Mouse (Mus musculus): Measurements from ENCODE around the gene Top2a.

The Top2a gene

DNA sequence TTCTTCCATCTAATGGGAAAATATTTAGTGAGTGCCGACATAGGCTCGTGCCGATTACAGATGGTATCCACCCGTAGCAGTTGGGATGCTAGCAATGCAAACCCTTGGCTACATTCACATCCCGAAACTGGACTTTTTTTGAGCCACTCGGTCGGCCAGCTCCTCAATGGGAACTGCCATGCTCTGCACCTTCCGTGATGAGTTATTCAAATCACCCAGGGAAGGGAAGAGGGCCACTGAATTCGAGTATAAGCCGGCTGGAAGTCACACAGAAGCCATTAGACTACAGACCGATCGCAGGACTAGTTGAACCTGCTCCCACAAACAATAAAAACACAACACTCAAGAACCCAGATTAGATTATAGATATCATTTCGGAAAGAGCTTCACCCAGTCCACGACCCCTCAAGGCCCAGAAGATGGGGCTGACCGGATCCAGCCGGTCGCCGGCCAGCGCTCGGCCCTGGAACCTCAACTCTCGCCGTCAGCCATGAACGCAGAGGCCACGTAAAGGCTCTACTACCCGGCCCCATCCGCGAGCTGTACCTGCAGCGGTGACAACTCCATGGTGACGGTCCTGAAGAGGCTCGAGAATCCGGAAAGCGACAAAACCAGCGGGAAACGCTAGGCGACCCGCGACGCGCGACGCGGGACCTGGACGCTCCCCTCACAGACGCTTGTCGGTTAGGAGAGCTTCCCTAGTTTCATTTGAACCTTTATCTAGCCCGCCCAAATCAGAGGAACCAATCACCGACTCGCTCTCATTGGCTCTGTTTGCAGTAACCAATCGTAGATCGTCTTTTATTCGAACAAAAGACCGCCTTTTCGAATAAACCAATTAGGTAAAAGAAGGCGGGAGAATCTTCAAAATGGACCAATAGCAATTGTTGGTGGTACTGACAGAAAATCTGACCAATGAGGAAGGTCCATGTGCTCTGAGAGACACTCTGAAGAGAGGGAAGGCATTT lies at the start of gene Top2a:
TSS of gene Top2a (minus strand) at position 690 of the 968 bp plus-strand sequence.
- DNase-seq, result peak; percentile 92 to 98

DNA sequence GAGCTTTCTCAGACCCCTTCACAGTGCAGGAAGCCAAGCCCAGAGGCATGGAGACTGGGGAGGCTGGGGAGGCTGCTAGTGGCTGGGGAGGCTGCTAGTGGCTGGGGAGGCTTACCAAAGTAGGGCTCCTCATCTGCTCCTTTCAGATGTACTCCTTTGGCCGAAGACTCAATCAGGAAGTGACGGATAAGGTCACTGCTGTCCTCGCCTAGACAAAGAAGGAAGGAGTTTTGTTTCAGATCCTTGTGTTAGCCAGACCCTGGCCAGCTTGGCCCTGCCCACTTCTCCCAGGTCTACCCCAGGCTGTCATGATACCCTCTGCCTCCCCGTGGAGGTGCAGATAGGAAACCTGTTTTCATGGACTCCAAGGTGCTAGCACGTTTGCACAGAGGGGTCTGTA lies 49.8 kb upstream of the Top2a start:
- DNase-seq, result no peak

GRCm38 (mm10) chr11:99071866-99072265 lies 47.9 kb upstream of the Top2a start:
- DNase-seq, result no peak

DNA sequence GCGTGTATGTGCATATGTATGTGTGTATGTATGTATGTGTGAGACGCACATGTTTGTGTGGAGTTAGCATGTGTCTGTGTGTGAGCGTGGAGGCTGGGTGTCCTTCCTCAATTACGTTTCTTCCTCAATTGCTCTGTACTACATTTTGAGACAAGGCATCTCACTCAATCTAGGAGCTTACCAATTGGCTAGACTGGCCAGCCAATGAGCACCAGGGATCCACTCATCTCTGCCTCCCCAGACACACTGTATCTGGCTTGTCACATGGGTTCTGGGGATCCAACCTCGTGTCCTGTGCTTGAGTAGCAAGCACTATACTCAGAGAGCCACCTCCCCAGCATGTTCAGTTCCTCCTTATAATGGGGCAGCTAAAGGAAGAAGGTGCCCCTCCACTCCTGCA lies 44.5 kb upstream of the Top2a start:
- DNase-seq, result no peak

GRCm38 (mm10) chr11:99067591-99067990 lies 43.6 kb upstream of the Top2a start:
- no peak for DNase-seq

DNA sequence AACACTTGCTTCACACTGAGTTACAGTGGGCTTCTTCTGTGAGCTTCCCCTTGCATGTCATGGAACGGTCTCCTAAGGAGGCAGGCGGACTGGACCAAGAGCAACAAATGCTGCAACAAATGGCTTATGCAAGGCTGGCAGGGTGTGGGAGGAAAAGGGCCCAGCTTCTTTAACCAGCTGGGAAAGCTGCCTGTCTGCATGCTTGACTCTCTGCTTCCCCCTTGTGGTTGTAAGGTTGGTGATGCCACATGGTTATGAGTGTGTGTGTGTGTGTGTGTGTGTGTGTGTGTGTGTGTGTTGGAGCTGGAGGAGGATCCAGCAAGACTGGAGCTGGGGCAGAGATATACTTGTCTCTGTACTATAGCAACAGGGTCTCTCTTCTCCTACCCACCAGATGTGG lies 42.0 kb upstream of the Top2a start:
- DNase-seq, result peak; percentile 84 to 91

- no peak for DNase-seq
Measured at GRCm38 (mm10) chr11:99065353-99065752, 41.4 kb upstream of the Top2a start.

GRCm38 (mm10) chr11:99063406-99064131 lies 39.6 kb upstream of the Top2a start:
- DNase-seq, result no peak

DNA sequence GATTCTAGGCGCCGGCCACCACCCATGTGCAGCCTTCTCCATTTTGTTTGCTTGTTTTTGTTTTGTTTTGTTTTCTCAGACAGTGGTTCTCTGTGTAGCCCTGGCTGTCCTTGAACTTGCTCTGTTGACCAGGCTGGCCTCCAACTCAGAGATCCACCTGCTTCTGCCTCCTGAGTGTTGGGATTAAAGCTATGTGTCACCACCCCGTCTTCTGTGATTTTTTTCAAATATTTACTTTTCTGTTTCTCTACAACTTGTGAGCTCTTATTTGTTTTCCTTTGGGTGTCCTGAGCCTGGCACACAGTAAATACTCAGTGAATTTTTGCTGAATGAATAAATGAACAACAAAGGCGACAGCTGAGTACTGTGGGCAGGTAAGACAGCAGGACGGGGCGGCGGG lies 38.7 kb upstream of the Top2a start:
- no peak for DNase-seq

DNA sequence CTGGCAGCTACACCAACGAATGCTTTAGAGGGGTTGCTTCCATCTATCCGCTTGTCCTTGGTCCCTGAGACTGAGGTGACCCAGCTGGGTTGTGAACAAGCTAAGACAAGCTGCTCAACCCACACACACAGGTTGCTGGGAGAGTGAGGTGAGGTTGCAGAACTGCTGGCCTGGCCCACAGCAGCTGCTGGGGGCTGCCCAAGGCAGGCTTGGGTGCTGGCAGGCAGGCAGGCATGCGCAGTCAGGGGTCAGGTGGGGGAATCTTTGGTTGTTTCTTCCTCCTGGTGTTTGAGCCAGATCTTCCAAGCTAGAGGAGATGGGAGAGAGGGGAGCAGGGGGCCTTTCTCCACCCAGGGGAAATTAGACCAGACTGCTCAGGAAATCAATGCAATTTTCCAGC lies 36.4 kb upstream of the Top2a start:
- DNase-seq, result no peak

- DNase-seq, result no peak
Measured at GRCm38 (mm10) chr11:99055571-99056452, 31.8 kb upstream of the Top2a start.

DNA sequence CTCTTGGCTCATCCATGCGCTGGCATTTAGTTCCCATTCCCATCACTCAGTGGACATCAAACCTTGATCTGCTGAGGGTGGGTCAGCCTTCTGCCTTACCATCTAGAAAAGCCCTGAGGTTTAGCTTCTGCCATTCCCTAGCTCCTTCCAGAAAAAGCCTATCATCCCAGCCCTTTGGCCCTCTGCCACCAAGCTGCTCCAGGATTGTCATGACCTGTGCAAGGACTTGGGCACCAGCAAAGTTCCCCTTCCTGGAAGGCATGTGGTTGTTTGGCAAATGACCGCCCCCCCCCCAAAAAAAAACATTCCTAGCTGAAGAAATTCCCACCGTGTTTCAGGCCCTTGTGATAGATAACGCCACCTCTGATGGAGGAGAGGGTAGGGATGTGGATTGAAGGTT lies 31.2 kb upstream of the Top2a start:
- DNase-seq, result peak in 1 of 2 experiments; percentile 67

DNA sequence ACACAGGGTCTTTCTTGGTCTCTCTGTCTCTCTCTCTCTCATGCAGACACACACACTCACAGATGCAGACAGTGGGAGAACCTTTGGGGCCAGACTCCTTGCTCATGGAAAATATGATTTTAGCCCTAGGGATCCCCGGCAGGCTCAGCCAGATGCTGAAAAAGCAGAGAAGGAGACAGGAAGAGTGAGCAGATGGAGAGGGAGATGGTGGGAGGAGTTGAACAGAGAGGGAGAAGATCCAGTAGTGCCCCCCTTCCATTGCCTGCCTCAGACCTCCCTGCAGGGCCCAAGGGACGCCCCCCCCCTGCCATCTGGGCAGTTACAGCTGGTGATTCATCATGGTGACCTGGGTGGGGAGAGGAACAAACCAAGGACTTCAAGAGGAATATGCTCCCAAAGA lies 23.7 kb upstream of the Top2a start:
- peak in 1 of 2 experiments; percentile 37 for DNase-seq

DNA sequence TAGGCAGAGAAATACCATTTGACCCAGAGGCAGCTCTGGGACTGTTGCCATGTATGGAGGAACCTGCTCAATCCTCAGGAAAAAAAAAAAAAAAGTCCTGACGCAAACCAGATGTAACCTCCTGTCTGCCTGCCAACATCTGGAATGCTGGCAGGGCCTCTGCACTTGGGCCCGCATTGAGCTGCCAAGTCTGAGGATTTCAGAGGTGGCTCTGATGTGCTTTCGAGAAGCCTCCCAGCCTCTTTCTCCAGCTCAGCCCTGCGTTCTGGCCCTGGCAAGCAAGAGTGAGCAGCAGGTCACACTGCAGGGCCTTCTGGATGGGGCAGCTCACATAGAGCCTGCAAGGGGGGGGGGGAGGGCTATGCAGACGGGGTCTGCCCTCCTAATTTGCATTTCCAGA lies 23.1 kb upstream of the Top2a start:
- DNase-seq, result peak; percentile 73 to 76

GRCm38 (mm10) chr11:99045159-99045889 lies 21.3 kb upstream of the Top2a start:
- peak in 1 of 2 experiments; percentile 27 for DNase-seq

GRCm38 (mm10) chr11:99044306-99044705 lies 20.3 kb upstream of the Top2a start:
- no peak for DNase-seq

GRCm38 (mm10) chr11:99043632-99044031 lies 19.6 kb upstream of the Top2a start:
- no peak for DNase-seq

DNA sequence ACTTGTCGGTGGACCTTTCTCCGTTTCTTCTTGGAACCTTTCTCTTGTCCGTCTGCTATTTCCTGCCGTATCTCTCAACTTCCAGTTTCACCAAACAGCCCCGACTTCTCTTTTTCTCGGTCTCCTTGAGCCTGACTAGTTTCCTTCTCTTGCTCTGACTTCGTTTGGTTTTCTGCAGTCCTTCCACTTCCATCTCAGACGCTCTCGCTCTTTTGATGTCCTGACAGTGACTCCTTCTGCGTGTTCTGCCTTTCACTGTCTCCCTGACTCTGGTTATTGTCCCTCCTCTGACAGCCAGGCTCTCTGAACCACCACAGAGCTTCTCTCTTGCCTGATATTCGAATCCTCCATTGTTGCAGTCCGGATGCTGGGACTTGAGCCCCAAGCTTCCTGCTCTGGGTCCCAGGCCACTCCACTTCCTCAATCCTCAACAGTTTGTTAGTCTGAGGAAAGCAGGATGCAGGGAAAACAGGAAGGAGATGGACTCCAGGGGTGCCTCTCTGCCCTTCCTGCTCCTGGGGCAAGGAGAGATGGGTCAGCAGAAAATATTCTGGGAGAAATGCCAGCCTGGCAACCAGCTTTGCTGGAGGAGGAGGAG lies 18.9 kb upstream of the Top2a start:
- DNase-seq, result no peak

DNA sequence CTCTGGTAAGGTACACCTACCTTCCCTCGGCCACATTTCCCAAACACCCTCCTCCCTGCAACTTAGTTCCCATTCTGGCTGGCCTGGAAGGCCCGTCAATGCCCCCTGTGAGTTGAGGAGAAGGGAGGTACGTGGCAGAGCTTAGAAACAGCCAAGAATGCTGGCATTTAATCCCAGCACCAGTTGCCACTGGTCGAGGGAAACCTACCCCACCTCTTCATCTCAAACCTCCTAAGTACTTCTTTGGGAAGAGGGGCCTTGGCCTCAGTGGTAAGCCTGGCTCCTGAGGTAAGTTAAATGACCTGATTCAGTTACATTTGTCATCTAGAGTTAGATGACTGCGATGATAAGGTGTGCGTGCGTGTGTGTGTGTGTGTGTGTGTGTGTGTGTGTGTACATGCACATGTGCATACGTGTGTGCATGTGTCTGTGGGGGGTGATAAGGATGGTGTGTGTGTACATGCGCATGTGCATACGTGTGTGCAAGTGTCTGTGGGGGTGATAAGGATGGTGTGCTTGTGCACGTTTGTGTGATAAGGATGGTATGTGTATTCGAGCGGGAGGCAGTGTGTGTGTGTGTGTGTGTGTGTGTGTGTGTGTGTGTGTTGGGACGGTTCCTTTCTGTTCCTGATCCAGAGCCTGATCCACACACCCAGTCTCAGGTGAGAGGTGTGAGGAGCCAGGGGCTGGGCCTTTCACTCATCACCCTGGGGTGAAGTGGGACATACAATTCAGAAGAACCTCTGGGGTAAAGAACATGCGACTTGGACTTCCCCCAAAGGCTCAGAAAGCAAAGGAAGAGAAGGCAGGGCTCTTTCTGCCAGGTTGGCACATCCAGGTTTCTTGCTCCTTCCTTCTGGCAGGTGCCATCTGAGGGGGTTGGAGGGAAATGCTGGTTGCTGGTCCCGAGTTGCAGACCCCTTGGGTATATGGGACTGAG lies 18.1 kb upstream of the Top2a start:
- no peak for DNase-seq

DNA sequence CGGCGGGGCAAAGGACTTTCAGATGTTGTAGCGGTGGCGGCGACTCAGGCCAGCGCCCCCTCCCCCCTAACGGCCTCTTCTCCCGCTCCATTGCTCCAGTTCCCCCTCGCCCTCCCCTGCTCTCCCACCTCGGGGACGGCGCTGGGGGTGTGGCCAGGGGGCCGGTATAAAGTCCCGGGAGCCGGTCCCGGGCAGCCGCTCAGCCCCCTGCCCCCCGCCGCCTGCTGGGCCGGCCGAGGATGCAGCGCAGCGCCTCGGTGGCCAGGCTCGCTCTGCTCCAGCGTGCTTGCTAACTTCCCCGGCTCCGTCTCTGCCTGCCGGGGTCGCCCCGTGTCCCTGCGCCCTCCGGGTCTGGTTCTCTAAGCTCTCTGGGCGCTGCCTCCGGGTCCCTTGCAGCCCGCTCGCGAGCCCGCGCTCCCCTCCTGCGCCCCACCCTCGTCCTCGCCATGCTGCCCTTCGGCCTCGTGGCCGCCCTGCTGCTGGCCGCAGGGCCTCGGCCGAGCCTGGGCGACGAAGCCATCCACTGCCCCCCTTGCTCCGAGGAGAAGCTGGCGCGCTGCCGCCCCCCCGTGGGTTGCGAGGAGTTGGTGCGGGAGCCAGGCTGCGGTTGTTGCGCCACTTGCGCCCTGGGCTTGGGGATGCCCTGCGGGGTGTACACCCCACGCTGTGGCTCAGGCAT lies 17.2 kb upstream of the Top2a start, which contains the start of gene Igfbp4:
TSS of gene Igfbp4 (plus strand) at position 194 of the 679 bp plus-strand sequence.
- peak; percentile 69 to 84 for DNase-seq

Measured in cerebellum, postnatal 14 days (tissue).